Mouse (Mus musculus) testis, adult 2 months (tissue): ENCODE measurements at regions not wholly inside any gene's neighbourhood (a gene's known extent, or its start where the extent isn't known, plus 50 kb on each side); places are given as distances from the start of the nearest gene placed in this dataset.

Source experiments
- H3K27ac ChIP-seq: fragments of 200-500 bp; 2 replicates; pipeline ENCODE4 v1.5.1; 2012; ENCODE audit warnings: low read depth, low read length; ENCODE audit not compliant: control insufficient read depth, insufficient read depth
- H3K27me3 ChIP-seq: fragments of 200-500 bp; 2 replicates; pipeline ENCODE4 v1.6.1; 2012; ENCODE audit warnings: mild to moderate bottlenecking, low read length, moderate library complexity; ENCODE audit not compliant: control insufficient read depth, insufficient read depth
- H3K36me3 ChIP-seq: fragments of 200-500 bp; 2 replicates; pipeline ENCODE4 v1.6.1; 2012; ENCODE audit warnings: mild to moderate bottlenecking, low read length; ENCODE audit not compliant: control insufficient read depth, insufficient read depth
- H3K4me1 ChIP-seq: fragments of 200-500 bp; 2 replicates; pipeline ENCODE4 v1.6.1; 2012; ENCODE audit warnings: low read length; ENCODE audit not compliant: control insufficient read depth, insufficient read depth
- H3K4me3 ChIP-seq: fragments of 200-500 bp; 2 replicates; pipeline ENCODE4 v1.5.1; 2012; ENCODE audit warnings: low read depth, mild to moderate bottlenecking, low read length, moderate library complexity, mixed read lengths; ENCODE audit not compliant: control insufficient read depth
- CTCF ChIP-seq: fragments of 200-500 bp; IDR thresholded peaks from 2 replicates; pipeline ENCODE4 v1.5.1; 2012; ENCODE audit warnings: low read depth, mild to moderate bottlenecking, inconsistent platforms, low read length, moderate library complexity; ENCODE audit not compliant: control insufficient read depth, insufficient read depth, insufficient replicate concordance
- POLR2A ChIP-seq: fragments of 200-500 bp; IDR thresholded peaks from 2 replicates; pipeline ENCODE4 v1.6.1; 2012; ENCODE audit warnings: low read depth, mild to moderate bottlenecking, inconsistent platforms, low read length, moderate library complexity; ENCODE audit not compliant: control insufficient read depth

DNA sequence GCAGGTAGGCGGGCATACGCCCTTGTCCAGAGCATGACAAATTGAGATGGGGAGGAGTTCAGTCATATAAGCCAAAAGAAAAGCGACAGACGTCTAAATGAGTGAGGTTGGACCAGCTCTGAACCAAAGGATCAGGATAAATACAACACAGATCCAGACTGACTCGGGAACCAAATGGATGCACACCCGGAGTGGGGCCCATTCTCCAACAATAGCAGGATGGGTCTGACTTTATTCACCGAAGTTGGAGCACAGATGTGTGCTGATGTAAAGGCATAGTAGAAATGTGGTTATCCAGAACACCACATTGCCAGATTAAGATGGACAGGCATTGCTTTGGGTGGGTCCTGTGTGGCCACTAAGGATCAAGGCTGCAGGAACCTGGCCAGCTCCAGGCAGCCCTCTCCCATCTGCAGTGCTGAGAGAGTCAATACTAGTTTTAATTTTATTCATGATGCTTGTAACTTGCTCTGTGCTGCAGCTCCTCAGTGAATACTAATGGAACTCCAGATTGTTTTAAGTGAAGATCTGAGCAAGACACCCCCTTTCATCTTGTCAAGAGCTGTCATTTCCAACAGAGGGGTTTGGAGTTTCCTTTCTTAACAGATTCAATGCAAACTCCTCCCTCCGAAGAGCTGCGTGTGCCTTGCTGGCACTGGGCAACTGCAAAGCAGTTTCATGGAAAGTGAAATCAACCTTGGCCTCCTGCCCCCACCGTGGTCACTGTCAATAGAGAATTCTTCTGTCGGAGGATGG lies 176.3 kb upstream of the Nxpe4 start:
- TF ChIP-seq CTCF = no peak
- TF ChIP-seq POLR2A = no peak
- Histone ChIP-seq H3K4me1 (peaks cover 2% of the 10 kb centered on the region; the same call in 1 of the 2 replicates), H3K4me3 (no peak overlapping the region), H3K27me3 (no peaks in the 10 kb centered on the region), H3K36me3 (no peaks in the 10 kb centered on the region), H3K27ac (no peak overlapping the region)

DNA sequence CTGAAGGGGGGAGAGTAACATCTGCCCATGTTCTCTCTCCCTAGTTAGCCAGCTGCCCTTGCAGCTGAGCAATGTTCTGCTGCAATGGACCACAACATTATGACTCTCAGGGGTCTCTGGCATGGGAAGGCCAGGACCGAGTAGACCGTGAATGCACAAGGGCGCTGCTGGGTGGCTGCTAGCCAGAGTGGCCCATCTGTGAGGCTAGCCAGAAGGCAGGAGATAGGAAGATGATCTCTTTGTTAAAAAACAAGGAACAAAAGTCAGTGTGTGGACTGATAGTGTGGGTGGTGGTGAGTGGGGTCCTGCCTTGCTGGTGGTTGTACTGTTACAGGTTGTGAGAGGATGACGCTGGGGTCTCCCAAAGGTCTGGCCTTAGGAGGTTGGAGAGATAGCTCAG lies 174.6 kb upstream of the Nxpe4 start:
- no peak overlapping the region for H3K4me3 ChIP-seq
- H3K4me1 ChIP-seq = peaks cover 2% of the 10 kb centered on the region; the same call in 1 of the 2 replicates
- H3K27me3 ChIP-seq = no peaks in the 10 kb centered on the region
- H3K36me3 ChIP-seq = no peaks in the 10 kb centered on the region
- TF ChIP-seq POLR2A (no peak), CTCF (no peak)
- H3K27ac ChIP-seq = no peak overlapping the region

GRCm38 (mm10) chr9:47994671-47995070 lies 167.2 kb upstream of the Nxpe4 start:
- no peaks in the 10 kb centered on the region for H3K27me3 ChIP-seq
- no peak overlapping the region for H3K4me3 ChIP-seq

DNA sequence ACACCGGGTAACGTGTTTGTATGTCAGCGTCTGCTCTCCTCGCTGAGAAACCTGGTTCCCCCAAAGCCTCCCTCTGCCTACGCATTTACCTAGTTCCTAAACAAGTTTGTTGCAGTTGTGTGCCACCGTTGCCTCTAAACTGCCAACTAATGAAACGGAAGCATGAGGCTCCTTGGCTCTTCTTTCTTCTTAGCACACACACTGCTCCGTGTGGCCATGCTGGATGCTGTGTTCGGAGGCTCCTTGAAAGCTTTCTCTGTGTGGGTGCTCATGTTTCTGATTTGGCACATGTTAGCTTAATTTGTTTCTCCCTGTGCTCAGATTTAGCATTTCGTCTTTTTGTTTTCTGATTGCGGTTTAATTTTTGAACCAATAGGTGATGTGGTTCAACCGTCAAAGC lies 162.2 kb upstream of the Nxpe4 start:
- no peak overlapping the region for H3K27ac ChIP-seq
- no peaks in the 10 kb centered on the region for H3K4me1 ChIP-seq
- H3K4me3 ChIP-seq = no peak overlapping the region
- TF ChIP-seq CTCF (no peak), POLR2A (no peak)
- no peaks in the 10 kb centered on the region for H3K36me3 ChIP-seq
- H3K27me3 ChIP-seq = no peaks in the 10 kb centered on the region

More at GRCm38 (mm10) chr9:47994671-47995070, 167.2 kb upstream of the Nxpe4 start:
- Histone ChIP-seq H3K36me3 (no peaks in the 10 kb centered on the region), H3K27ac (no peak overlapping the region), H3K4me1 (no peaks in the 10 kb centered on the region)
- TF ChIP-seq POLR2A (no peak), CTCF (no peak)

DNA sequence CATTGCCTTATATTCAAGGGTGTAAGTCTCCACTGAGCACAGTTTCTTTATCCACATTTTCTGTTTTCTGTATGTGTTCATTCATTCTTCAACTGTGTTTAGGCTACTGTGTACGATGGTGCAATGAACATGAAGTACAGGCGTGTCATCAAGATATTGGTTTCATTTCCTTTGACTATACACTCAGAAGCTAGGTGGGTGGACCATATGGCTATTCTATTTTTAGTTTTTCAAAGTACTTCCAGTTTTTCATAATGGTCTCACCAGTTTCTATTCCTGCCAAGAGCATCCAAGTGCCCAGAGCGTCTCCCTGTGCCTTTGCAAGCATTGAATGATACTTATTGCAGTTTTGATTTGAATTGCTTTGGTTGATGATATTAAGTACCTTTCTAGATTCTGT lies 132.8 kb upstream of the Nxpe4 start:
- Histone ChIP-seq H3K4me1 (no peaks in the 10 kb centered on the region), H3K27me3 (no peaks in the 10 kb centered on the region), H3K36me3 (no peaks in the 10 kb centered on the region), H3K27ac (no peak overlapping the region), H3K4me3 (no peak overlapping the region)
- TF ChIP-seq CTCF = no peak

DNA sequence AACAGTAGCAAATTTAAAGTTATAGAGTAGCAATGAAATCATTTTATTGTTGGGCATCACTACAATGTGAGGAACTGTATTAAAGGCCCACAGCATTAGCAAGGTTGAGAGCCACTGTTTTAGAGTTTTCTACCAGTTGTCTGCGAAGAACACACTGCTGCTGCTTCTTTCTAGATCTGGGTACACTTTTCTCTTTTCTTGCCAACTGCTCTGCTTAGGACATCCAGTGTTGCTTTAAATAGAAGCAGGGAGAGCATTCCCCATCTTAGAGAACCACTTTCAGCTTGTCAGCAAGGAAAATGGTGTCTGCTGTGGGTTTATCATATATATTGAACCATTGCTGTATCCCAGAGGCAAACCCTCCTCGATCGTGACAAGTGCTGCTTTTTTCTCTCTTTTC lies 131.0 kb upstream of the Nxpe4 start:
- H3K27ac ChIP-seq = no peak overlapping the region
- no peak overlapping the region for H3K4me3 ChIP-seq
- no peaks in the 10 kb centered on the region for H3K4me1 ChIP-seq
- H3K27me3 ChIP-seq = no peaks in the 10 kb centered on the region
- H3K36me3 ChIP-seq = no peaks in the 10 kb centered on the region
- TF ChIP-seq CTCF = no peak
- TF ChIP-seq POLR2A = no peak

DNA sequence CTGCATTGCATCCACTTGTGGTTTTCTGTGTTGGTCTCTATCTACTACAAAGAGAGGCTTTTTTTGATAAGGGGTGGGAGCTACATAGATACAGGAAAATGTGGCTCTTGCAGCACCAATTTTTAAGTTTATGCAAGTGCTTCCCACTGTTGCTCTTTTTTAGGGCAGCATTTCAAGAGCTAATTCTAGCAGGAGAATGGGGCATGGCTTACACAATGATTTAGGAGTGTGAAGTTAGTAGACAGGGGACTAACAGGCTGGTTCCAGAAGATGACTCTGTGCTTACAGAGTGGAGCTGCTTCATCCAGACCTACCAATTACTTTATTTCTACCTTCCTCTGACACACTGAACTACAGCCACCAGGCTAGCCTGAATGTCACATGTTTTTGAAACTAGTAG lies 125.9 kb upstream of the Nxpe4 start:
- H3K27ac ChIP-seq = no peak overlapping the region
- TF ChIP-seq POLR2A (no peak), CTCF (no peak)
- H3K36me3 ChIP-seq = no peaks in the 10 kb centered on the region

More for the DNA sequence above, 125.9 kb upstream of the Nxpe4 start:
- Histone ChIP-seq H3K27me3 (no peaks in the 10 kb centered on the region), H3K4me3 (no peak overlapping the region), H3K4me1 (no peaks in the 10 kb centered on the region)
